Mouse (Mus musculus) spleen, postnatal 14 days (tissue): ENCODE measurements around the gene Smc2.
"Not testable (repeated sequence)": the region's sequence is repeated elsewhere in the genome, so short reads cannot be mapped to it uniquely, and the experiment has no call there.

ENCODE experiments used
- DNase-seq, 2 experiments: peaks; one replicate each; pipeline ENCODE4 v3.0.0; 2021 to 2022; ENCODE audit warnings: low spot score in 2 of 2

The Smc2 gene

DNA sequence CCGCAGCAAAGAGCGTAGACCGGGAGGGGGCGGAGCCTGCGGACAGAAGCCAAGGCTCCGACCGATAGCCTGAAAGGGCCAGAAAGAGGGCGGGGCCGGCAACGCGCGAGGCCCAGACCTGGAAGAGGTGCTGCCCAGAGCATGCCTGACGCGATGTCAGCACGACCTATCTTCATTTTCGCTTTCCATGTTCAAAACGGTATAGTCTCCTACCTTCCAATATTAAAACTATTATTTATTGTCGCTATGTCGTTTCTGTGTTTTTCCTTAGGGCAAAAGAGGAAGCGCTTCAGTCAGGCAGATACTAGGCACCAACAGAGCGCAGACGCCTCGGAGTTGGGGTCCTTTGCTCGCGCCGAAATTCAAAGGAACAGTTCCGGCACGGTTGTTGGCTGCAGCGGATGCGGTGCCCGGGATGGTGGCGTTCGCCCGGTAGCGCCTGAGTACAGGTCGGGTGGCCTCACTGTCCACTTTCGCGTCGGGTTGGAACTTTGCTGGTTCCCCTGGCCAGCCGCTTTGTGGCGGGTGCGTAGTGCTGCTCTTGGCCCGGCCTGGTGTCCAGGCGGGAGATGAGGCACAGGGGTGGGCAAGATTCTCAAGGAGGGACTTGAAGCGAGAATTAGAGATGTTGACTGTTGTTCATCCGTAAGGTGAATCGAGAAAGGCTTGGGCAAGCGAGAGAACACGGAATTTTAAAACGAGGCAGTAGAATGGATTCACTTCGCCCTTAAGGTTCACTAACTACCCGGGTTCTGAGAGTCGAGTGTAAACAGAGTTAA is at the start of gene Smc2:
Gene Smc2 (plus strand): TSS at position 358 of the 779 bp plus-strand sequence.
- peak; percentile 84 to 88 for DNase-seq

DNA sequence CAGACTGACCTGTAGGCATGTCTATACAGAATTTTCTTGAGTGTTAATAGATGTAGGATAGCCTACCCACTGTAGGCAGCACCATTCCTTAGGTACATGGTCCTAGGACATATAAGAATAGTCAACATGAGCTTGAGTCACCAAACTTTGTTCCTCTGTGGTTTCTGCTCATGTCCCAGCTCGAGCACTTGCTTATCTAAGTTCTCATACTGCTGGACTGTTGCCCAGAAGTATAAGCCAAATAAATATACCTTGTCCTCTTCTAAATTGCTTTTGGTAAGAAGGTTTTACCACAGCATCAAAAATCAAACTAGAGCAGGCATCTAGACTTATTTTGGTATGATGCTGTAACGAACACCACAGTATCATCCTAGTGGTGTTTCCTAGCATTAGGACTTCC is 27.5 kb upstream of the Smc2 start:
- DNase-seq = no peak

- no peak for DNase-seq
These were observed 15.4 kb upstream of the Smc2 start for GRCm38 (mm10) chr4:52423653-52424052.

- DNase-seq = peak in 1 of 2 experiments; percentile 9
These were observed 9.5 kb upstream of the Smc2 start for GRCm38 (mm10) chr4:52429310-52430198.

DNA sequence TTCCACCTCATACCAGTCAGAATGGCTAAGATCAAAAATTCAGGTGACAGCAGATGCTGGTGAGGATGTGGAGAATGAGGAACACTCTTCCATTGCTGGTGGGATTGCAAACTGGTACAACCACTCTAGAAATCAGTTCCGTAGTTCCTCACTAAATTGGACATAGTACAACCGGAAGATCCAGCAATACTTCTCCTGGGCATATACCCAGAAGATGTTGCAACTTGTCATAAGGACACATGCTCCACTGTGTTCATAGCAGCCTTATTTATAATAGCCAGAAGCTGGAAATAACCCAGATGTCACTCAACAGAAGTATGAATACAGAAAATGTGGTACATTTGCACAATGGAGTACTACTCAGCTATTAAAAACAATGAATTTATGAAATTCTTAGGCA is 3.5 kb upstream of the Smc2 start:
- DNase-seq = not testable (repeated sequence)

DNA sequence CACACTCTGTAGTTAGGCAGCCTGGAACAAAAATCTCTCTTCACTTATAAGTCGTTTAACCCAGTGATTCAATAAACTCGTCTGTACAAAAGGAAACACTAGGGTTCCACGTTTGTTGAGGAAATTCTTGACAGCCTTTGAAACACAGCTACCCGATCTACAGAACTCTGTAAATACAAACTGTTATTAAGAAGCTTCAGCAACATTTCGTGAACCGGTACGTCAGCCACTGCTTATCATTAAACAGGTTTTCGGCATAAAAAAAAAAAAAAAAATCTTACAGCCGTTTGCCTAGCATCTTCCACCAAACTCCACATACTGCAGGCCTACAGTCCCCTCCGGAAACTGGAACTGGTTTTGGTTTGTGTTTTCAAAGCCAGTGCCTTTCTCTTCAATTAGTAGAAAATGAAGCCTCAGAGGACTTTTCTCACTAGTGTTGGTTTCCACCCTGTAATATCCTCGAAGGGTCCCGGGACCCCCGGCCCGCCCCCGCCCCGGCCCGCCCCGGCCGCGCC is 615 bp upstream of the Smc2 start:
- DNase-seq = no peak

GRCm38 (mm10) chr4:52459726-52460125 is 20.7 kb downstream of the Smc2 start:
- DNase-seq = peak in 1 of 2 experiments; percentile 6

GRCm38 (mm10) chr4:52461321-52461720 is 22.3 kb downstream of the Smc2 start:
- DNase-seq = no peak

DNA sequence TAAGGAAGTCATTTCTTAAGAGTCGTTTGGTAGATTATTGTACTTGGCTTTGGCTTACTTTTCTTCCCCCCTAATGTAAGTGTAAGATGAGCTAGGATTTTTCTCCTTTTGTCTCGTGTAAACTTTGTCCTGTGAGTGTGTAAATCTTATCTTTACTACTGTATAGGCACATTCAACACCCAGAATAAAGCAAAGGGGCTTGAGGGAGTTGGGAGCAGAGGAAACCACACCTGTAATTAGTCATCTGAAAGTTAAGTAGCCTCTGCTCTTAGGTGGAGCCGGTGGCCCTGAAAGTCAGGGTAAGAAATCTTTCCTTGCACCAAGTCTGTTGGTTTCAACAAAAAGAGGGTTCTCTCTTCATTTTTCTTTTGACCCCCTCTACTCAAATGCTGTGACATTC is 34.4 kb downstream of the Smc2 start:
- no peak for DNase-seq

- no peak for DNase-seq
These were observed 48.4 kb downstream of the Smc2 start for GRCm38 (mm10) chr4:52487486-52487885.

DNA sequence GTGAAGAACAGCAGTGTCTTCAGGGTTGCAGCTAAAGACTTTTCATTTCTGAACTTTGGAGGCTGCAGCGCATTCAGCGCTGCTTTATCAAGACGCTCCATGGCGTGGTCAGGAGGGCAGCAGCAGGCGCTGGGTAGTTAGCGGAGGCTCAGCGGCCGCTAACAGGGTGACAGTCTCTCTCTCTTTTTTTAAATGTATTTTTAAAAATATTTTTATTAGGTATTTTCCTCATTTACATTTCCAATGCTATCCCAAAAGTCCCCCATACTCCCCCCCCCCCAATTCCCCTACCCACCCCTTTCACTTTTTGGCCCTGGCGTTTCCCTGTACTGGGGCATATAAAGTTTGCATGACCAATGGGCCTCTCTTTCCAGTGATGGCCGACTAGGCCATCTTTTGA is 58.1 kb downstream of the Smc2 start, which contains the start of gene Vma21-ps:
Gene Vma21-ps (minus strand): TSS at position 101 of the 400 bp plus-strand sequence.
- DNase-seq = not testable (repeated sequence)

DNA sequence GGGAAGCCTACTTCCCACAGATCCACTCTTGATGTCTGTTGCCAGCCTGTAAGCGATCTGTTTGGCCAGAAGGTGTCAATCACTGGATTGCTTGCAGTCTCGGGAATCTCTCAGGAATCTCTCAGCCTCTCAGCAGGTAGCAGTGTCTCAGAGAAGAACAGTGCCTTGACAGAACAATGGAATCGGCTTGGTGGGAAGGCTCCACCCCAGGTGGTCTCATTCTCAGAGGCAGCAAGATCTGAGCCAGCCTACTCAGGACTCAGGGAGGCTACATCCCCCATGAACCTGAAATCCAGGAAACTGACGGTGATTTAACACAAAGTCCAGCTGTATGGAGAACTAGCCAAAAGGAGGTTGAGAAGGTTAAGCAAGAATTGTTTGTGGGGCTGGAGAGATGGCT is 78.5 kb downstream of the Smc2 start:
- DNase-seq = no peak

DNA sequence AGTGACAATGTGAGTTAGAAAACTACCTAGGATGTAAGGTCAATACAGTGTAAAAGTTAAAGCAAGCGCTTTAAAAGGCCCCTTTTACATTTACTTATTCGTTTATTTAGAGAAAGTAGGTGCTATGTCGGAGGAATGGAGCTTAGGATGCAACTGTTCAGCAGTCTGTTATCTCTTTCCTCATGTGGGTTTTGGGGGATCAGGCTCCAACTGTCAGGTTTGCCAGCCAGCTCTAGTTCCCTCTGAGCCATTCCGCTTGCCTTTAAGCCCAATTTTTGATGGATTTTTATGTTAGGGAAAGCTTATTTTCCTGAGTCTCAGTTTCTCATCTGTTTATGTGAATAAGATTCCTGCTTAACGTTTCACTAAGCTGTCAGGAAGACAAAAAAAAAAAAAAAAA is 80.3 kb downstream of the Smc2 start:
- DNase-seq = no peak

GRCm38 (mm10) chr4:52526464-52526863 is 87.4 kb downstream of the Smc2 start:
- no peak for DNase-seq

- DNase-seq = no peak
These were observed 91.6 kb downstream of the Smc2 start for GRCm38 (mm10) chr4:52530636-52531035.
